Mouse (Mus musculus) small intestine, adult 2 months (tissue): ENCODE measurements around the gene Tspear. TPM values are rescaled to one million over a fixed set of nuclear protein-coding genes. Genes with fewer than 3 reads are reported as not detected.
"Not testable (repeated sequence)": the region's sequence is repeated elsewhere in the genome, so short reads cannot be mapped to it uniquely, and the experiment has no call there.

Source experiments
- H3K27ac ChIP-seq: fragments of 200-500 bp; 2 replicates; pipeline ENCODE4 v1.5.1; 2012; ENCODE audit warnings: low read depth, low read length, control low read depth, inconsistent platforms; ENCODE audit not compliant: insufficient read depth
- H3K27me3 ChIP-seq: fragments of 200-500 bp; 2 replicates; pipeline ENCODE4 v1.6.1; 2012; ENCODE audit warnings: mild to moderate bottlenecking, moderate library complexity, low read length, inconsistent platforms; ENCODE audit not compliant: control insufficient read depth, insufficient read depth
- H3K36me3 ChIP-seq: fragments of 200-500 bp; 2 replicates; pipeline ENCODE4 v1.6.1; 2012; ENCODE audit warnings: mild to moderate bottlenecking, low read length, control low read depth, inconsistent platforms; ENCODE audit not compliant: control insufficient read depth, insufficient read depth
- H3K4me1 ChIP-seq: fragments of 200-500 bp; 2 replicates; pipeline ENCODE4 v1.6.1; 2012; ENCODE audit warnings: low read length, inconsistent platforms, mixed read lengths; ENCODE audit not compliant: control insufficient read depth, insufficient read depth, insufficient read length
- H3K4me3 ChIP-seq: fragments of 200-500 bp; 2 replicates; pipeline ENCODE4 v1.5.1; 2012; ENCODE audit warnings: low read depth, mild to moderate bottlenecking, control low read depth, inconsistent platforms, low read length, moderate library complexity
- CTCF ChIP-seq: fragments of 200-500 bp; IDR thresholded peaks from 2 replicates; pipeline ENCODE4 v1.5.1; 2012; ENCODE audit warnings: low read depth, mild to moderate bottlenecking, control low read depth, inconsistent platforms, low read length, moderate library complexity, mixed read lengths; ENCODE audit not compliant: insufficient replicate concordance, insufficient read length; ENCODE audit errors: extremely low read depth
- POLR2A ChIP-seq: fragments of 200-500 bp; IDR thresholded peaks from 2 replicates; pipeline ENCODE4 v1.6.1; 2012; ENCODE audit warnings: low read depth, mild to moderate bottlenecking, control low read depth, inconsistent platforms, low read length, moderate library complexity
- WGBS: fragments of 180-500 bp; shearing (Covaris S2); methylation state at CpG from one replicate; pipeline ENCODE4 v1.1.7; 2018; 5-methylcytosine and 5-hydroxymethylcytosine counted together
- polyA plus RNA-seq: library from polyadenylated mRNA; depleted of rRNA; stranded (reverse); fragments of >200 nt; gene quantifications from 2 replicates; pipeline ENCODE4 v1.2.3, GENCODE M21; 2012

The Tspear gene
- polyA plus RNA-seq, 1 experiment: 0.33 TPM

DNA sequence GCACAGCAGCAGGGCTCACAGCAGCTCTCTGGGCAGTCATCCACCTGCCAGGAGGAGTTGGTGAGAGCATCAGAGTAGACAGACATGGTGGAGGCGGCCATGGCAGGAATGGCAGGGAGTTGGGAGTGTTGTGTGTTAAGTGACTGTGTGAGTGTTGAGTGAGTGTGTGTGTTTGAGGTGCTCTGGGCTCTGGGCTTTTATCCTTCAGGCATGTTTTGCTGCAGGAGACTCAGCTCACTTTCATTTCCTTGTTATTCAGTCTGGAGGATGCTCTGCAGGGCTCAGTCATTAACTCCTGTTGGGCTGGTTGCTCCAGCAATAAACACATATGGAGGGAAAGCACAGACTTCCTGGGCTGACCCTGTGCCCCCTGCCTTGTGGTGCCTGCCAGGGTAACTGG lies 96.1 kb downstream of the Tspear start, which contains the start of gene Gm3250:
TSS of gene Gm3250 (minus strand) at position 101 of the 400 bp plus-strand sequence.
- not testable (repeated sequence) for H3K27me3 ChIP-seq, H3K4me1 ChIP-seq, H3K4me3 ChIP-seq, H3K36me3 ChIP-seq, H3K27ac ChIP-seq
- WGBS: 50% methylated on average over 1 of the region's 1 CpGs

DNA sequence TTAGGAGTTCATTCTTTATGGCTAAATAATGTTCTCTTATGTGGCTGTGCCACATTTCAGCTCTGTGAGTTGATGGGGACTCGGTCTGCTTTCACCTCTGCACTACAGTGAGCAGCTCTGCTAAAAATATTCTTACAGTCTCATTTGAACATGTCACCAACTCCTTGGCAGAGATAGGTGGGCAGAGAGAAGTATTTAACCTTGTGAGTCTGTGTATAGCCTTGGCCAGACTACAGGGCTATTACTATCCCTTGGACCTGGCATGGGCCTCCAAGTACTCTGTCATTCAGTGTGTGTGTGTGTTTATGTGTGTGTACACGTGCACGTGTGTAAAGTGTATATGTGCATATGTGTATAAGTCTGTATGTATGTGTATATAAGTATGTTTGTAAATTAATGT lies 97.0 kb downstream of the Tspear start:
- H3K27me3 ChIP-seq, H3K4me3 ChIP-seq, H3K36me3 ChIP-seq, H3K4me1 ChIP-seq, H3K27ac ChIP-seq: not testable (repeated sequence)
- 91% methylated on average over 2 of the region's 3 CpGs for WGBS

DNA sequence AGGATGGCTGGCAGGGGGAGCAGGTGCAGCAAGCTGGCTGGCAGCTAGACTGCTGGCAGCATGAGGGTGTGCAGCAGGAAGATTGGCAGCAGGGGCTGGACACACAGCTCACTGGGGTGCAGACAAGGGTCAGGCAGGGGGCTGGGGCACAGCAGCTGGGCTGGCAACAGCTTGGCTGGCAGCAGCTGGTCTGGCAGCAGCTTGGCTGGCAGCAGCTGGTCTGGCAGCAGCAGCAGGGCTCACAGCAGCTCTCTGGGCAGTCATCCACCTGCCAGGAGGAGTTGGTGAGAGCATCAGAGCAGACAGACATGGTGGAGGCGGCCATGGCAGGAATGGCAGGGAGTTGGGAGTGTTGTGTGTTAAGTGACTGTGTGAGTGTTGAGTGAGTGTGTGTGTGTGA lies 101.5 kb downstream of the Tspear start, which contains the start of gene Gm7137:
TSS of gene Gm7137 (minus strand) at position 325 of the 400 bp plus-strand sequence.
- H3K27ac ChIP-seq, H3K36me3 ChIP-seq, H3K27me3 ChIP-seq, H3K4me3 ChIP-seq, H3K4me1 ChIP-seq: not testable (repeated sequence)
- 60% methylated on average over 1 of the region's 1 CpGs for WGBS

DNA sequence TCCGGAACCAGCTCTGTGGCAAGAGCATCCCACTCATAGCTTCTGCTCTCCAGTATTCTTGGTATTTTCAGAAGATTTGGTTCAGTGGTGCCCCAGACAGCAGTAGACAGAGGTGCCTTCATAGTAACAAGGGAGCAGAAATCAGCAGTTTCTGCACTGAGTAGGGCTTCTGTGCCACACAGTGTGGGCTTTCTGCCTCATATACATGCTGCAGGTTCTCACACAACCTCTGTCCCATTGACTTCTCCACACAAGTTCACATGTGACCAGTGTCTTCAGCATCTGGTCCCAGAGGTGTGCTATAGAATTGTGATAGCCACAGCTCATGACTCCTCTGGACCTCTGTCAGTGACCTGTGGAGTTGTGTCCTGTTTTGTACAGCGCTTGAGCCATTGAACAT lies 102.3 kb downstream of the Tspear start:
- no peak overlapping the region for H3K4me3 ChIP-seq
- TF ChIP-seq CTCF (no peak), POLR2A (no peak)
- H3K36me3 ChIP-seq: no peaks in the 10 kb centered on the region
- no peaks in the 10 kb centered on the region for H3K27me3 ChIP-seq
- 74% methylated on average over 2 of the region's 2 CpGs for WGBS
- no peaks in the 10 kb centered on the region for H3K4me1 ChIP-seq
- no peak overlapping the region for H3K27ac ChIP-seq

DNA sequence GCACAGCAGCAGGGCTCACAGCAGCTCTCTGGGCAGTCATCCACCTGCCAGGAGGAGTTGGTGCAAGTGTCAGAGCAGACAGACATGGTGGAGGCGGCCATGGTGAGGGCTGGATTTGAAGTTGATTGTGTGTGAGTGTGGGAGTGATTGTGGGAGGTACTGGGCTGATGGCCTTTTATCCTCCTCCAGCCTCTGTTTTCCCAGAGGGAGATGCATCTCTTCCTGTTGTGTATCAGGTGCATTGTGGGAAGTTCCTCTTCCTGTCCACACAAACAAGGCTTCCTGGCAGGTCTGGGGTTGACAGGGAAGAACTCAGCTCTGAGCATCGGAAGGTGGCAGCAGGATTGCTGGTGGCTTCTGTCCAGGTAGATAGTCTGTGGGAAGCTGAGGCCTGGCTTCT lies 108.6 kb downstream of the Tspear start, which contains the start of gene Gm9639:
TSS of gene Gm9639 (minus strand) at position 101 of the 400 bp plus-strand sequence.
- no peaks in the 10 kb centered on the region for H3K36me3 ChIP-seq
- no peaks in the 10 kb centered on the region for H3K27me3 ChIP-seq
- no peak within 1 kb of the TSS for H3K27ac ChIP-seq
- H3K4me3 ChIP-seq: no peak within 1 kb of the TSS
- H3K4me1 ChIP-seq: peaks cover 3% of the 10 kb centered on the region; the same call in 1 of the 2 replicates
- 65% methylated on average over 2 of the region's 2 CpGs for WGBS
- no peak for TF ChIP-seq POLR2A
- no peak for TF ChIP-seq CTCF

DNA sequence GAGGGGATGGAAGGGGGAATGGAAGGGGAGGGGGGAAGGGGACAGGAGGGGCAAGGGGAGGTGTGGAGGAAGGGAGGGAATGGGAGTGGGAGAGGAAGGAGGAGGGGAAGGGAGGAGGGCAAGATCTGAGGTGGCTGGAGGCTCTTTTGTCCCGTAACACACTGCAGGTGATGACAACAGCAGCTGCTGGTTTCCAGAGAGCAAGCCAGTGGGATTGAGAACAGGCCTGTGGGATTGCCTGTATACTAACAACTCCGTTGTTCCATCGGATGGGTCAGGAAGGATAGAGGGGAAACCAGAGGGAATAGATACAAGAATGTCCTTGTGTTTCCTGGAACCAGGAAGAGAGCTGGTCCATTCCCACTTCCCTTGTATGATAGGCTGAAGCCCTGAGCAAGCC lies 111.3 kb downstream of the Tspear start:
- H3K27ac ChIP-seq: no peak overlapping the region
- WGBS: 50% methylated on average over 3 of the region's 3 CpGs
- no peaks in the 10 kb centered on the region for H3K36me3 ChIP-seq
- TF ChIP-seq CTCF (no peak), POLR2A (no peak)
- peaks cover 3% of the 10 kb centered on the region; the same call in 1 of the 2 replicates for H3K4me1 ChIP-seq
- H3K4me3 ChIP-seq: no peak overlapping the region
- no peaks in the 10 kb centered on the region for H3K27me3 ChIP-seq

DNA sequence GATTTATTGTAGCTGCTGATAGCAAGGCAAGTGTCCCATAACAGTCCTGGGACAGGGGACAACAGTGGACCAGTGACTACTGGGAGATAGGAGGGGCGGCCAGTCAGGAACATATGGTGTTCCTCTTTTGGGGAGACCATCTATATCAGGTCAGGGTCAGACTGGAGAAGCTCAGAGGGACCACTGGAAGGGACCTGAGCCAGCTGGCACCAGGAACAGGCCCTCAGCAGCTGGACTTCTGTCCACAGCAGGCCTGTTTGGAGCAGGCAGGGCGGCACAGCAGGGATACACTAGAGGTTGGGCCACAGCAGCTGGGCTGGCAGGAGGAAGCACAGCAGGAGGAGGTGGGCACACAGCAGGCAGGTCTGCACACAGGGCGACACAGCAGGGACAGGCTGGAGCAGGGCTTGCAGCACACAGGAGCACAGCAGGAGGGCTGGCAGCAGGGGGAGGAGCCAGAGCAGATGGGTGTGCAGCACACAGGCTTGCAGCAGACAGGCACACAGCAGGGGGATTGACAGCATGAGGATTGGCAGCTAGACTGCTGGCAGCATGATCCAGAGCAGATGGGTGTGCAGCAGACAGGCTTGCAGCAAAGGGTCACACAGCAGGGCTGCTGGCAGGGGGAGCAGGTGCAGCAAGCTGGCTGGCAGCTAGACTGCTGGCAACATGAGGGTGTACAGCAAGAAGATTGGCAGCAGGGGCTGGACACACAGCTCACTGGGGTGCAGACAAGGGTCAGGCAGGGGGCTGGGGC lies 112.0 kb downstream of the Tspear start:
- not testable (repeated sequence) for H3K27ac ChIP-seq, H3K27me3 ChIP-seq, H3K4me3 ChIP-seq, H3K36me3 ChIP-seq, H3K4me1 ChIP-seq
- 60% methylated on average over 3 of the region's 3 CpGs for WGBS

DNA sequence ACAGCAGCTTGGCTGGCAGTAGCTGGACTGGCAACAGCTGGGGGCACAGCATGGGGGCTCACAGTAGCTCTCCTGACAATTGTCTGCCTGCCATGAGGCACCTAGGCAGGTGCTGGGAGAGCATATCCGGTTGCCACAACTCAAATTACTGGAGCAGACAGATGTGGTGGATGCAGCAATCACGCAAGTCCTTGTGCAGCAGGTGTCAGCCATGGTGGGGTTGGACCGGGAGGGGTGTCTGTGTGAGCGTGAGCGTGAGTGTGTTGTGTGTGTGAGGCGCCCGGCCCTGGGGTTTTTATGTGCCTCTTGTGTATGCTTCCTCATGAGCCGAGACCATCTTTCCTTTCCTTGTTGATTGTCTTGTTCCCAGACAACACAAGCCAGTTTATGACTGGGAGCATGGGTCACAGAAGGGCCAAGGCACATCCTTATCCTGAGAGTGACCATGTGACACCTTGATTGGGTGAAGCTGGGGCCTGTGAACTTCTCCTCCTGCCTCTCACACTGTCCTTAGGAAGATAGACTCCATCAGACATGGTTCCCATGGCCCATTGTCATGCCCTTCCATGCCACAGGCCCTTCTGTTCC lies 112.6 kb downstream of the Tspear start, which contains the start of gene Gm19668:
TSS of gene Gm19668 (minus strand) at position 213 of the 588 bp plus-strand sequence.
- WGBS: 46% methylated on average over 8 of the region's 8 CpGs
- TF ChIP-seq POLR2A: no peak
- no peak for TF ChIP-seq CTCF

More for the DNA sequence above, 112.6 kb downstream of the Tspear start, which contains the start of gene Gm19668:
- Histone ChIP-seq H3K27me3 (no peaks in the 10 kb centered on the region), H3K4me1 (peaks cover 3% of the 10 kb centered on the region; the same call in 1 of the 2 replicates), H3K4me3 (no peak within 1 kb of the TSS), H3K27ac (no peak within 1 kb of the TSS), H3K36me3 (no peaks in the 10 kb centered on the region)
